ENCODE assay signal across 10 mouse cellular contexts in the genomic region with DNA sequence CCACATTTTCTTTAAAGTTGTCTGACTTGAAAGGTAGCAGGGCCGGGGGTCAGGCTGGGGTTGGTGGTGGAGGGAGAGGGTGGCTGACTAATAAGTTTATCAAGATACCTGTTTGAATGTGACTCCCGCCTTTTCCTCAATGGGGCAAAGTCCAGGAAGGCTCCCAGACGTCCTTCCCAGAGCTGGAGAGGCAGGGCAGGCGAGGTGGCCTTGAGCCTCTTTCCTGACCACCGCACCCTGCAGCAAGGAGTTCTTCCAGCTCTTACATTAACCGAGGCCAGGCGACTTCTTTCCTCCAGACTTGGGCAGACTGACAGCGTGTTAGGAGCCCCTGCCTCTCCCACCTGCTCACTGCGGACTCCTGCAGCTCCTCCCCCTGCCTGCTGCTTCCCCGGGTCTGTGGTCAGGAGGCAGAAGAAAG. TPM values are rescaled to one million over a fixed set of nuclear protein-coding genes. Genes with fewer than 3 reads are reported as not detected.
A peak's percentile ranks its signal among the peaks of the same experiment; 100 is the strongest.
DNase-seq lines count a peak whose midpoint lies in the region; ATAC-seq and TF ChIP-seq lines count a peak whose summit lies in the region.
"Had no signal": no experiment of that assay in that cellular context is flagged by ENCODE, and none has a peak within 500 bp of the region (broad histone marks: within the 10 kb centered on the region; RNA-seq: fewer than 3 reads in every experiment).

No protein-coding gene starts in this region.

- DNase-seq in heart, embryonic 10.5 days (ENCODE audit: low spot score), result no peak
- no peak for DNase-seq in heart, adult 11 months
- peak; percentile 64 for DNase-seq in MEL (ENCODE audit: low read depth, low spot score)
- DNase-seq in kidney, postnatal 36 days, result peak; percentile 65 to 76
- DNase-seq in layer of hippocampus, postnatal 25 days (ENCODE audit: extremely low spot score in 1 of 2, low spot score in 1 of 2), result no peak
- DNase-seq in c-Kit-positive CD71-positive TER-119-positive erythroid progenitor cells, embryonic 14.5 days (ENCODE audit: low spot score), result no peak

- H3K79me2 ChIP-seq in MEL (ENCODE audit: control insufficient read depth, insufficient read depth, low read length, poor library complexity), result peaks cover 3% of the 10 kb centered on the region; the same call in 1 of the 2 replicates

- H3K36me3 ChIP-seq in heart, embryonic 10.5 days, result no peaks in the 10 kb centered on the region
- peaks cover 0 to 17% of the 10 kb centered on the region in 2 experiments; a peak in 2 of 4 replicates for H3K36me3 ChIP-seq in MEL (ENCODE audit: control insufficient read depth in 1 of 2, insufficient read depth in 2 of 2, low read length in 2 of 2)
- H3K36me3 ChIP-seq in forebrain, embryonic 15.5 days, result no peaks in the 10 kb centered on the region
- no peaks in the 10 kb centered on the region for H3K36me3 ChIP-seq in stomach, embryonic 14.5 days (ENCODE audit: control insufficient read depth, insufficient read depth, low read length)

- 0 out of 2 replicates have a peak overlapping the region, but pooled peaks have one; percentile 43 for H3K27ac ChIP-seq in heart, embryonic 10.5 days
- H3K27ac ChIP-seq in MEL (ENCODE audit: control insufficient read depth, low read depth, low read length), result peak overlapping the region; percentile 18; the same call in 1 of the 2 replicates
- no peak overlapping the region for H3K27ac ChIP-seq in forebrain, embryonic 15.5 days (replicated peaks)
- H3K27ac ChIP-seq in stomach, embryonic 14.5 days (ENCODE audit: low read length), result peak overlapping the region; percentile 84; the same call in 1 of the 2 replicates
- H3K27ac ChIP-seq: macrophage had no signal

- TF ChIP-seq POLR2A in MEL (IDR thresholded peaks at IDR 0.05; ENCODE audit: control insufficient read depth in 1 of 2, insufficient read depth in 1 of 2, low read depth in 1 of 2, low read length in 2 of 2, poor library complexity in 1 of 2), result no peak

- H3K4me1 ChIP-seq in heart, embryonic 10.5 days, result peaks cover 26% of the 10 kb centered on the region
- H3K4me1 ChIP-seq in MEL (ENCODE audit: control insufficient read depth in 1 of 2, insufficient read depth in 2 of 2, low read length in 2 of 2), result peaks cover 14 to 27% of the 10 kb centered on the region in 2 experiments
- peaks cover 17% of the 10 kb centered on the region for H3K4me1 ChIP-seq in forebrain, embryonic 15.5 days
- H3K4me1 ChIP-seq in stomach, embryonic 14.5 days (ENCODE audit: control insufficient read depth, insufficient read depth, low read length), result peaks cover 33% of the 10 kb centered on the region

- H3K4me3 ChIP-seq in heart, embryonic 10.5 days, result peak overlapping the region; percentile 65
- peak overlapping the region; percentile 68 to 81 for H3K4me3 ChIP-seq in MEL (ENCODE audit: control insufficient read depth in 1 of 2, insufficient read depth in 1 of 2, low read depth in 2 of 2, low read length in 2 of 2)
- H3K4me3 ChIP-seq in forebrain, embryonic 15.5 days, result peak overlapping the region; percentile 50
- peak overlapping the region; percentile 57 for H3K4me3 ChIP-seq in stomach, embryonic 14.5 days (ENCODE audit: low read depth, low read length)

- H3K4me2 ChIP-seq in forebrain, embryonic 15.5 days (replicated peaks), result peak overlapping the region; percentile 95
- peak overlapping the region; percentile 97 for H3K4me2 ChIP-seq in stomach, embryonic 14.5 days (replicated peaks; ENCODE audit: low read depth, low read length)

- peak overlapping the region; percentile 78 for H3K9ac ChIP-seq in MEL (ENCODE audit: control insufficient read depth, low read depth, low read length, poor library complexity, severe bottlenecking)
- H3K9ac ChIP-seq in forebrain, embryonic 15.5 days (replicated peaks), result 0 out of 2 replicates have a peak overlapping the region, but pooled peaks have one; percentile 52
- H3K9ac ChIP-seq in stomach, embryonic 14.5 days (replicated peaks; ENCODE audit: low read depth, low read length), result peak overlapping the region; percentile 48; the same call in 1 of the 2 replicates

- peaks cover 93% of the 10 kb centered on the region for H3K27me3 ChIP-seq in heart, embryonic 10.5 days (ENCODE audit: insufficient read depth, poor library complexity, severe bottlenecking)
- H3K27me3 ChIP-seq in MEL (ENCODE audit: control insufficient read depth in 1 of 2, insufficient read depth in 2 of 2, low read length in 2 of 2), result no peaks in the 10 kb centered on the region
- peaks cover 40% of the 10 kb centered on the region for H3K27me3 ChIP-seq in forebrain, embryonic 15.5 days
- H3K27me3 ChIP-seq in stomach, embryonic 14.5 days (ENCODE audit: control insufficient read depth, insufficient read depth, low read length), result peaks cover 9% of the 10 kb centered on the region

- no peak for ATAC-seq in forebrain, embryonic 15.5 days (replicated peaks)
- peak; percentile 70 for ATAC-seq in stomach, embryonic 14.5 days (ENCODE audit: insufficient number of reproducible peaks, insufficient read depth, low FRiP score, low read depth)

- TF ChIP-seq EP300 in MEL (IDR thresholded peaks at IDR 0.05; ENCODE audit: low read depth in 1 of 2, low read length in 2 of 2), result no peak

- no peaks in the 10 kb centered on the region for H3K9me3 ChIP-seq in heart, embryonic 10.5 days
- no peaks in the 10 kb centered on the region for H3K9me3 ChIP-seq in MEL (replicated peaks; ENCODE audit: insufficient read depth, low read length)
- H3K9me3 ChIP-seq in forebrain, embryonic 15.5 days, result no peaks in the 10 kb centered on the region
- no peaks in the 10 kb centered on the region for H3K9me3 ChIP-seq in stomach, embryonic 14.5 days (ENCODE audit: control insufficient read depth, low read depth, low read length)

- no peak for TF ChIP-seq CTCF in MEL (IDR thresholded peaks at IDR 0.05 in 2 of 3, conservative IDR thresholded peaks at IDR 0.05 in 1 of 3; ENCODE audit: control insufficient read depth in 1 of 3, insufficient read depth in 1 of 3, low read depth in 2 of 3, low read length in 3 of 3, poor library complexity in 1 of 3, severe bottlenecking in 1 of 3)

- WGBS in heart, embryonic 10.5 days, result 1% methylated on average over 10 of the region's 10 CpGs
- WGBS in forebrain, embryonic 15.5 days, result 5% methylated on average over 10 of the region's 10 CpGs
- 4% methylated on average over 10 of the region's 10 CpGs for WGBS in stomach, embryonic 14.5 days

- TF ChIP-seq RAD21 in MEL (IDR thresholded peaks at IDR 0.05; ENCODE audit: low read depth, low read length), result no peak

TF ChIP-seq in MEL, 35 proteins besides CTCF, POLR2A, EP300 and RAD21:
- no peak for TF ChIP-seq ZKSCAN1 (IDR thresholded peaks at IDR 0.05; ENCODE audit: low read depth, low read length)
- 0 out of 2 replicates have a peak, but pooled peaks have one; percentile 7 for TF ChIP-seq TBP (IDR thresholded peaks at IDR 0.05; ENCODE audit: low read depth, low read length)
- peak; percentile 25; the same call in 1 of the 2 replicates for TF ChIP-seq MYB (IDR thresholded peaks at IDR 0.05; ENCODE audit: low read depth, low read length)
- TF ChIP-seq TCF12 (IDR thresholded peaks at IDR 0.05; ENCODE audit: low read depth, low read length), result no peak
- TF ChIP-seq MAX (IDR thresholded peaks at IDR 0.05; ENCODE audit: low read length), result 0 out of 2 replicates have a peak, but pooled peaks have one; percentile 10
- TF ChIP-seq MYC (IDR thresholded peaks at IDR 0.05; ENCODE audit: low read depth, low read length), result no peak
TF ChIP-seq in MEL: peak in this region for 3.

RNA-seq across cellular contexts. Expression of gene Plekha6, which starts 0.6 kb away (rescaled TPM):
- 13.5 and 14.2 TPM in 2 replicates for polyA plus RNA-seq in heart, embryonic 10.5 days (2016; fragmentation: Nextera tagmentation; extraction: Ambion mirVana)
- 11.8 and 14.5 TPM in 2 replicates for total RNA-seq in MEL (2012; rRNA removed)
- polyA plus RNA-seq in MEL (2012; ENCODE audit: insufficient read depth in 1 of 2, insufficient read length in 2 of 2, low read depth in 1 of 2, low replicate concordance in 2 of 2, missing spikeins in 1 of 2), result 10 to 100 TPM in 1 of 2 experiments, not detected in 1; 28.5 TPM
- 10.6 and 12.8 TPM in 2 replicates for polyA plus RNA-seq in forebrain, embryonic 15.5 days (2015; fragmentation: Nextera tagmentation; extraction: Ambion mirVana)
- polyA plus RNA-seq in stomach, embryonic 14.5 days (2014; fragmentation: Nextera tagmentation; extraction: Ambion mirVana), result 19.8 and 21.7 TPM in 2 replicates
- 10 to 100 TPM; 34.4 to 52.1 TPM for total RNA-seq in layer of hippocampus, postnatal 25 days (2021)
- total RNA-seq: CH12.LX had no signal
- polyA plus RNA-seq: macrophage had no signal

RNA-seq across cellular contexts. Expression of gene Ppp1r15b, which starts 33.7 kb away (rescaled TPM):
- polyA plus RNA-seq in heart, embryonic 10.5 days (2016; fragmentation: Nextera tagmentation; extraction: Ambion mirVana), result 44.9 and 46.1 TPM in 2 replicates
- 53.1 and 60.9 TPM in 2 replicates for total RNA-seq in MEL (2012; rRNA removed)
- polyA plus RNA-seq in MEL (2012; ENCODE audit: insufficient read depth in 1 of 2, insufficient read length in 2 of 2, low read depth in 1 of 2, low replicate concordance in 2 of 2, missing spikeins in 1 of 2), result 10 to 100 TPM in 1 of 2 experiments, not detected in 1; 56.3 TPM
- 31.8 and 32.0 TPM in 2 replicates for polyA plus RNA-seq in forebrain, embryonic 15.5 days (2015; fragmentation: Nextera tagmentation; extraction: Ambion mirVana)
- polyA plus RNA-seq in stomach, embryonic 14.5 days (2014; fragmentation: Nextera tagmentation; extraction: Ambion mirVana), result 43.2 and 45.4 TPM in 2 replicates
- 10 to 100 TPM; 40.9 to 43.0 TPM for total RNA-seq in layer of hippocampus, postnatal 25 days (2021)

Comparison
In these comparisons a context has a peak if more than half of its experiments do, and no peak if none do; other contexts are left out.
1. DNase-seq: peak in MEL (single experiment) and kidney, postnatal 36 days (2 of 2); none in heart, embryonic 10.5 days (single experiment), heart, adult 11 months (single experiment), layer of hippocampus, postnatal 25 days (0 of 2) and c-Kit-positive CD71-positive TER-119-positive erythroid progenitor cells, embryonic 14.5 days (single experiment).
2. Peak in every context shown above with its lines, with median percentiles within 50 percentile points of each other: H3K4me3 ChIP-seq and H3K9ac ChIP-seq.